Mouse (Mus musculus) urinary bladder, postnatal 25 days (tissue): Measurements from ENCODE around the gene Gm11011.

Experiments
- DNase-seq: peaks from one replicate; pipeline ENCODE4 v3.0.0; 2022; ENCODE audit warnings: low spot score

The Gm11011 gene

DNA sequence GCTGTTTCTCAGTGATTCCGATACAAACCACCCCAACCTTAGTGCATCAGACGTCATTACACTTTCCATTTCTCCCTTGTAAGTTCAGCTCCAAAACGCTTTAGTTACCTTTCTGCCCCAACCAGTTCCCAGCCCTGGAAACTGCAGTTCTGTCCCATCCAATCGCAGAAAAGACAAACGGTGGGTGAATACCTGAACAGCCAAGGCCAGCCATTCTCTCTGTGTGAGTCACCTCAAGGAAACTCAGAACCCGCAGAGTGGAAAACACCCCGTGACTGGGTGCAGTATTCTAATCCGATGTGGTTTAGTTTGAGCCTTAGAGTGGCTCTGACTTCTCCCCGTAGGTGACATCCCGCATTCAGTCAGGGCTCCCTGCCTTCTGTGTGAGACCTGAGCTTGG lies 2.2 kb upstream of the Gm11011 start:
- DNase-seq = no peak

GRCm38 (mm10) chr2:169586688-169587087 lies 857 bp downstream of the Gm11011 start:
- peak; percentile 26 for DNase-seq

DNA sequence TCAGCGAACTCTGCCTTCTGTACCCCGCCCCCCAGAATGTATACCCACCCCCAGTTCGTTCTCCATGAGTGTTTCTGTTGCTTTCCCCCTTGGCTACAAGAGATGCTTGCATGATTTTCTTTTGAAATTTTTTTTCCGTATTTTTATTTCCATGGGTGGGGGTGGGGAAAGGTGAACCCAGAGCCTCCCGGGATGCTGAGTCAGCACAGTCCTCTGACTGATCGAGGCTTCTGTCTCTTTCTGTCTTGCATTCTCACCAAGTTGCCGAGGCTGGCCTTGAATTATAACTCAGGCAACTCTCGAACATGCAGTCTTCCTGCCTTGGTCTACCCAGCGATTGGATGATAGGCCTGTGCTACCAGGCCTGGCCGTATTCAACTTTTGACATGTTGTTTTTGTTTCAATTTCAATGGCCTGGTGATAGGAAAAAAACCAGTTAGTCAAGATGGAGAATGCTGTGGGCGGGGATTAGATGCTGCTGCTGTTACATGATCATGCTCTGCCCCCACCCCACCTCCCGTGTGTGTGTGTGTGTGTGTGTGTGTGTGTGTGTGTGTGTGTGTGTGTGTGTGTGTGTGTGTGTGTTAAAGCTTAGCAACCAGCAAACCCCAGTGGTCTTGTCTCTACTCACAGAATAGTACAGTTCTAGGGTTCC lies 1.8 kb downstream of the Gm11011 start:
- no peak for DNase-seq

DNA sequence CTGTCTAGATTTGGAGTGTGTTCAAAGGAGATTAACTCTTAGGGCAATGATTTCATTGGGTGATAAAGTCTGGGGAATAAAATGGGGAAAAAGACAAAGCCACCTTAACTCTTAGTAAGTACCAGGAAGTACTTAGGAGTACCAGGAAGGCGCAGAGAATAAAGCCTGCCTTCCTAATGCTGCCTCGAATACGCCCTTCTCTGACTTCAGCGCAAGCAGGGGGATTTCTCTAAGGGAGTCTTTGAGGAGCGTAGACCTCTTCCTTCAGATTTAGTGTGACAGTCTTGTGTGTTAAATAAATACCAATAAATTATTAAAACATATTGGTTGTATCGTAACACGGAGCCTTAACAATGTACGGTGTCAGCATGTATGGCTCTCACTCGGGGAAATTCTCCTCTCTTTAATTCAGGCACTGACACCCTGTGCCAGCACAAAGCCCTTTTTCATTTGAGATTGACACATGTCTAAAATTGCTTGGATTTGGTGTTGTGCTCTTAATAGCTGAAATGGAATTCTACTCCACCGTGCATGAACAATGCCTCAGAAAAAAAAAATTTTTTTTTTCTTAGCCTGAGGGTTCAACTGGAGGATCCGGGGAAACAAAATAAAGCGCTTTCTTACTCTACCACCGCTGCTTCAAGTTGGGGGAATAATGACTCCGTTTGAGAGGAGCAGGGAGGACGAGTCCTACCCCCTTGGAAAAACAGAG lies 2.6 kb downstream of the Gm11011 start:
- DNase-seq = no peak

- DNase-seq = no peak
Observed at GRCm38 (mm10) chr2:169583476-169583875, 4.1 kb downstream of the Gm11011 start.

GRCm38 (mm10) chr2:169577508-169578196 lies 9.9 kb downstream of the Gm11011 start:
- no peak for DNase-seq

DNA sequence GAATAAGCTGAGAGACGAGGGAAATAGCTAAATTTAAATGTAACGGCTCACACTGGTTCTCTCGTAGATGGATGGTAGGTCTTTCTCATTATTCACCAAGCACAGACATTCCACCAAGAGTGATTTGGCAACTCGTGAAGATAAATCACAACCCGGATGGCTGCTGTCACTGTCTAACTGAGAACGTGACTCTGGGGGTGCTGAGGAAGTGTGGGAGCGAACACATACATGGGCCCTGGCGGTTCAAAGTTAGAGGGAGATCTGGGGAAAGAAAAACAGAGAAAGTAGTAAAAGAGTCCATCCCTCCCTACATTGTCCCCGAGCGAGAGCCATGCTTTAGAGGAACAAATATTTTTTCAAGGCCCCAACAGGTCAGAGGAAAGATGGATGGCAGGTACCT lies 17.5 kb downstream of the Gm11011 start:
- DNase-seq = no peak

DNA sequence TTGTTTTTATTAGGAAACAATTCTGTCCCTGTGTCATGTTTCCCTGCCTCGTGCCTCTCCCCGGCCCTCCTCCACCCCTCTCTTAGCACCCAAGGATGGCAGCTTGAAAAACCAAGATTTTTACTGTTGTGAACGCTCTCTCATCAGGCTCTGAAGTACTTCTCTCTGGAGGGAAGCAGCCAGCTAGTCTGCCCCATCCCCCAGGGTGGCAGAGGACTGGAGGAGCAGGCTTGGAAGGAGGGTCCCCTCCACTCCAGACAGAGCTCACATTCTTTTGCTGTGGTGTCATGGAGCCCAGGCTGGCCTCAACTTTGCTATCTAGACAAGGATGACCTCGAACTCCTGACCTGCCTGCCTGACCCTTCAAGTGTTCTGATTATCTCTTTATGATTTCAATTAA lies 21.4 kb downstream of the Gm11011 start:
- no peak for DNase-seq

DNA sequence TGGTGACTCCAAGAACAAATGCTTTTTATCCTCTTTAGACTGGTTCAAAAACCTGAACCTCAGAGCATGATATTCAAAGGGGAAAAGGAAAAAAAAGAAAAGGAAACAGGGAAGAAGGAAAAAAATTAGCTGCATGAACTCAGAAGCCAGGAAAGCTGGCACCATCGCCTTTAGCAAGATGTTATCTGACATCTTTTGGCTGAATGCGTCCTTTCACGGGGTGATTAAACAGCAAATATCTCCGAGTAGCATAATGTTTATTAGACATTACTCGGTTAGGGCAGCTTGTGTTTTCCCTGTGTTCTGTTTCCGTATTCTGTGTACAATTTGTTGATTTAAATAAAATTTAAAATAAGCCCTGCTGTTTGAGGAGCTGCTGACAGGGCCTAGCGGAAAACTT lies 21.8 kb downstream of the Gm11011 start:
- no peak for DNase-seq

DNA sequence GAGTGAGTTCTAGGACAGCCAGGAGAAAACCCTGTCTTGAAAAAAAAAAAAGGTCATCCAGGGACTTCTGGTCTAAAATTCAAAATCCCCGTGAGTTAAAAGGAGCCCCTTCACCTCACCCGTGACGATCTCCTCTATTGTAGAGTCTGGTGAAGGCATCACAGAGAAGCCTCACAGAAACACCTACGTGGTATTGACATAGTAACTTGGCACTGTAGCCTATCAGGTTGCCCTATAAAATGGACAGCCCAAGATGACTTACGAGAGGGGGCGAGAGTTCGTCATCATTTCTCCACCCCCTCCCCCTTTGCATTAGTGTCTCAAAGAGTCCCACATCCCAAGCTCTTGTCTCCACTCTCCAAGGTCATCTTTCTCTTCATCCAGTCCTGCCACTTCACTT lies 41.9 kb downstream of the Gm11011 start:
- no peak for DNase-seq

DNA sequence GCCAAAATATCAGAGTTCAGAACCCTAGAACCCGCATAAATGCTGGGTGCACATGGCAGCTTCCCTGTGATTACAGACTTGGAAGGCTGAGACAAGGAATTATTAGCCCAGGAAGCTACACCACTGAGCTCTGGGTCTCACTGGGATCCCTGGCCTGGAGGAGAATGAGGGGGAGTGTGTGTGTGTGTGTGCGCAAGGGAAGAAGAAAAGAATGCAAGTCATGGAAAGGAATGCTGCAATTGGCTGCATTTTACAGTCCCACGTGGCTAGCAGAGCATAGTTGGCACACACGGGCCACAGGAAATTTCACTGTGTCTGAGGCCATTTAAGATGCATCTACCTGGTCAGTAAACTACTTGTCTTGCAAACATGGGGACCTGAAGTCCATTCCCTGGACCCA lies 48.6 kb downstream of the Gm11011 start:
- DNase-seq = no peak
